Mouse (Mus musculus) kidney, adult 9 months (tissue): ENCODE measurements around the gene Irgq.
"Not testable (repeated sequence)": the region's sequence is repeated elsewhere in the genome, so short reads cannot be mapped to it uniquely, and the experiment has no call there.

Experiments
- DNase-seq: peaks from one replicate; pipeline ENCODE4 v3.0.0; 2022

Irgq gene

GRCm38 (mm10) chr7:24530062-24530931 lies at the start of gene Irgq:
TSS of gene Irgq (plus strand) at chr7:24530689.
- peak; percentile 99 for DNase-seq

GRCm38 (mm10) chr7:24480986-24481473 lies 49.5 kb upstream of the Irgq start:
- no peak for DNase-seq

GRCm38 (mm10) chr7:24481474-24482207 lies 48.8 kb upstream of the Irgq start, which contains the start of gene Cadm4:
TSS of gene Cadm4 (plus strand) at chr7:24482023.
- DNase-seq = peak; percentile 85

GRCm38 (mm10) chr7:24482208-24483020 lies 48.1 kb upstream of the Irgq start:
- no peak for DNase-seq

- not testable (repeated sequence) for DNase-seq
These were observed 47.2 kb upstream of the Irgq start for GRCm38 (mm10) chr7:24483291-24483690.

- no peak for DNase-seq
These were observed 45.0 kb upstream of the Irgq start for GRCm38 (mm10) chr7:24485481-24485880.

GRCm38 (mm10) chr7:24486654-24487130 lies 43.8 kb upstream of the Irgq start:
- DNase-seq = no peak

- no peak for DNase-seq
These were observed 43.1 kb upstream of the Irgq start for GRCm38 (mm10) chr7:24487403-24487802.

- DNase-seq = no peak
These were observed 42.2 kb upstream of the Irgq start for GRCm38 (mm10) chr7:24488303-24488702.

GRCm38 (mm10) chr7:24499856-24500577 lies 30.5 kb upstream of the Irgq start:
- peak; percentile 33 for DNase-seq

GRCm38 (mm10) chr7:24500929-24501328 lies 29.6 kb upstream of the Irgq start:
- DNase-seq = no peak

GRCm38 (mm10) chr7:24501492-24501891 lies 29.0 kb upstream of the Irgq start:
- no peak for DNase-seq

GRCm38 (mm10) chr7:24504004-24504403 lies 26.5 kb upstream of the Irgq start:
- DNase-seq = no peak

- no peak for DNase-seq
These were observed 25.6 kb upstream of the Irgq start for GRCm38 (mm10) chr7:24504868-24505267.

- DNase-seq = no peak
These were observed 24.9 kb upstream of the Irgq start for GRCm38 (mm10) chr7:24505447-24506064.

GRCm38 (mm10) chr7:24506065-24506459 lies 24.4 kb upstream of the Irgq start:
- DNase-seq = peak; percentile 50

GRCm38 (mm10) chr7:24506476-24506837 lies 24.0 kb upstream of the Irgq start:
- peak; percentile 81 for DNase-seq

GRCm38 (mm10) chr7:24506838-24507725 lies 23.4 kb upstream of the Irgq start, which contains the start of gene Zfp428:
TSS of gene Zfp428 (plus strand) at chr7:24507006.
- DNase-seq = peak; percentile 84

GRCm38 (mm10) chr7:24507726-24508114 lies 22.8 kb upstream of the Irgq start:
- DNase-seq = peak; percentile 32

GRCm38 (mm10) chr7:24512355-24512754 lies 18.1 kb upstream of the Irgq start, which contains the start of gene AC161166.1:
TSS of gene AC161166.1 (minus strand) at chr7:24512455.
- no peak for DNase-seq
